Mouse (Mus musculus) lung, embryonic 14.5 days (tissue): ENCODE measurements around the gene Celf3. TPM values are rescaled to one million over a fixed set of nuclear protein-coding genes. Genes with fewer than 3 reads are reported as not detected.

Source experiments
- ATAC-seq: fragments of 200-750 bp; cut with Nextera tagmentation; 2 replicates; pipeline ENCODE4 v1.8.0; 2017; ENCODE audit warnings: mild to moderate bottlenecking, moderate TSS enrichment, moderate library complexity; ENCODE audit not compliant: insufficient read depth
- DNase-seq: peaks from one replicate; pipeline ENCODE4 v3.0.0-alpha.2; 2015
- H3K27ac ChIP-seq: fragments of 300-500 bp; sonication (generic); 2 replicates; pipeline ENCODE4 v1.5.1; 2014; ENCODE audit warnings: low read depth, mild to moderate bottlenecking, moderate library complexity
- H3K27me3 ChIP-seq: fragments of 300-500 bp; sonication (generic); 2 replicates; pipeline ENCODE4 v1.6.1; 2014; ENCODE audit warnings: low read length, control low read depth; ENCODE audit not compliant: insufficient read depth
- H3K36me3 ChIP-seq: fragments of 300-500 bp; sonication (generic); 2 replicates; pipeline ENCODE4 v1.6.1; 2014; ENCODE audit warnings: control low read depth; ENCODE audit not compliant: insufficient read depth
- H3K4me1 ChIP-seq: fragments of 300-500 bp; sonication (generic); 2 replicates; pipeline ENCODE4 v1.6.1; 2014; ENCODE audit warnings: antibody characterized with exemption, control low read depth; ENCODE audit not compliant: insufficient read depth
- H3K4me2 ChIP-seq: fragments of 300-500 bp; sonication (generic); 2 replicates; pipeline ENCODE4 v1.6.1; 2014; ENCODE audit warnings: mild to moderate bottlenecking
- H3K4me3 ChIP-seq: fragments of 300-500 bp; sonication (generic); 2 replicates; pipeline ENCODE4 v1.5.1; 2014; ENCODE audit warnings: low read depth, low read length
- H3K9ac ChIP-seq: fragments of 300-500 bp; sonication (generic); 2 replicates; pipeline ENCODE4 v1.6.1; 2014
- H3K9me3 ChIP-seq: fragments of 300-500 bp; sonication (generic); 2 replicates; pipeline ENCODE4 v1.6.1; 2016; ENCODE audit warnings: low read depth, low read length, control low read depth
- CTCF ChIP-seq: IDR thresholded peaks from 2 replicates; pipeline ENCODE4 v1.5.1; 2016; ENCODE audit warnings: antibody characterized with exemption, low read depth
- WGBS: fragments of 180-500 bp; shearing (Covaris S2); extraction: QIAGEN DNeasy Blood & Tissue Kit; methylation state at CpG from one replicate; pipeline ENCODE4 v1.1.7; 2014; 5-methylcytosine and 5-hydroxymethylcytosine counted together
- polyA plus RNA-seq: library from polyadenylated mRNA; unstranded; fragments of >200 nt; fragmentation: Nextera tagmentation; extraction: Ambion mirVana; gene quantifications from 2 replicates; pipeline ENCODE4 v1.2.1, GENCODE M21; 2014

Celf3 gene
- polyA plus RNA-seq, 1 experiment from 2014 or later: 0.99 TPM

- no peak for TF ChIP-seq CTCF
- H3K36me3 ChIP-seq: peaks cover 45% of the 10 kb centered on the region; the same call in 1 of the 2 replicates
- H3K27me3 ChIP-seq: no peaks in the 10 kb centered on the region
- no peak for ATAC-seq
- no peak overlapping the region for H3K4me2 ChIP-seq
- WGBS: 73% methylated on average over 4 of the region's 4 CpGs
- no peaks in the 10 kb centered on the region for H3K9me3 ChIP-seq
- H3K27ac ChIP-seq: no peak overlapping the region
- DNase-seq: no peak
- no peak overlapping the region for H3K9ac ChIP-seq
- H3K4me3 ChIP-seq: no peak overlapping the region
- no peaks in the 10 kb centered on the region for H3K4me1 ChIP-seq
Observed at GRCm38 (mm10) chr3:94497162-94497561, 19.1 kb downstream of the Celf3 start.

GRCm38 (mm10) chr3:94502243-94502642 lies 24.1 kb downstream of the Celf3 start:
- Histone ChIP-seq H3K4me3 (no peak overlapping the region), H3K4me2 (no peak overlapping the region), H3K9ac (no peak overlapping the region), H3K27me3 (no peaks in the 10 kb centered on the region), H3K27ac (no peak overlapping the region), H3K4me1 (no peaks in the 10 kb centered on the region), H3K9me3 (no peaks in the 10 kb centered on the region), H3K36me3 (peaks cover 42% of the 10 kb centered on the region; the same call in 1 of the 2 replicates)
- DNase-seq (peak; percentile 59), ATAC-seq (no peak)
- TF ChIP-seq CTCF: peak; percentile 74
- WGBS: 76% methylated on average over 3 of the region's 3 CpGs

GRCm38 (mm10) chr3:94506664-94507063 lies 28.6 kb downstream of the Celf3 start:
- H3K4me2 ChIP-seq: no peak overlapping the region
- no peaks in the 10 kb centered on the region for H3K4me1 ChIP-seq
- no peak overlapping the region for H3K4me3 ChIP-seq
- no peaks in the 10 kb centered on the region for H3K9me3 ChIP-seq
- H3K36me3 ChIP-seq: peaks cover 45% of the 10 kb centered on the region
- DNase-seq (peak; percentile 49), ATAC-seq (no peak)
- 94% methylated on average over 1 of the region's 1 CpGs for WGBS
- H3K9ac ChIP-seq: no peak overlapping the region
- no peaks in the 10 kb centered on the region for H3K27me3 ChIP-seq
- H3K27ac ChIP-seq: no peak overlapping the region
- peak; percentile 35 for TF ChIP-seq CTCF

- H3K4me3 ChIP-seq: no peak overlapping the region
- no peak overlapping the region for H3K4me2 ChIP-seq
- H3K4me1 ChIP-seq: no peaks in the 10 kb centered on the region
- ATAC-seq: no peak
- no peaks in the 10 kb centered on the region for H3K9me3 ChIP-seq
- H3K36me3 ChIP-seq: peaks cover 39% of the 10 kb centered on the region
- no peak for DNase-seq
- no peak overlapping the region for H3K9ac ChIP-seq
- no peak for TF ChIP-seq CTCF
- no peak overlapping the region for H3K27ac ChIP-seq
- H3K27me3 ChIP-seq: no peaks in the 10 kb centered on the region
- WGBS: 62% methylated on average over 2 of the region's 2 CpGs
Observed at GRCm38 (mm10) chr3:94526731-94527130, 48.6 kb downstream of the Celf3 start.

- H3K9ac ChIP-seq: no peak overlapping the region
- H3K27me3 ChIP-seq: no peaks in the 10 kb centered on the region
- ATAC-seq: no peak
- H3K4me3 ChIP-seq: no peak overlapping the region
- DNase-seq: peak; percentile 60
- H3K4me2 ChIP-seq: no peak overlapping the region
- no peak overlapping the region for H3K27ac ChIP-seq
- no peaks in the 10 kb centered on the region for H3K9me3 ChIP-seq
- TF ChIP-seq CTCF: peak; percentile 60
- no peaks in the 10 kb centered on the region for H3K4me1 ChIP-seq
- peaks cover 15% of the 10 kb centered on the region for H3K36me3 ChIP-seq
Observed at GRCm38 (mm10) chr3:94533968-94534367, 55.9 kb downstream of the Celf3 start.

DNA sequence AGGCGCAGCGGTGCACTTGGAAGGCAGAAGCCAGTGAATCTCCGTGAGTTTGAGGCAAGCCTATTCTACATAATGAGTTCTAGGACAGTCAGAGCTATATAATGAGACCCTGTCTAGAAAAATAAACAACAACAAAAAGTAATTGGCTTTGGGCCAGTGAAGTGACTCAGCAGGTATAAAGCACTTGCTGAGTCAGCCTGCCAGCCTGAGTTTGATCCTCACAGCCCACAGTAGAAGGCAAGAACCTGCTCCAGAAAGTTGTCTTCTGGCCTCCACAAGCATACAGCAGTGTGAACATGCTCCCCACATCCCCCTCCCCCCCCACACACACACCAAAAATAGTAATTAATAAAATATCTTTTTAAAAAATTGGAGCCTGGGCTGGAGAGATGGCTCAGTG lies 59.1 kb downstream of the Celf3 start:
- Histone ChIP-seq H3K4me3 (no peak overlapping the region), H3K4me2 (no peak overlapping the region), H3K9me3 (no peaks in the 10 kb centered on the region), H3K4me1 (no peaks in the 10 kb centered on the region), H3K9ac (no peak overlapping the region), H3K27ac (no peak overlapping the region), H3K27me3 (no peaks in the 10 kb centered on the region), H3K36me3 (no peaks in the 10 kb centered on the region)
- 89% methylated on average over 3 of the region's 3 CpGs for WGBS
- no peak for TF ChIP-seq CTCF
- peak; percentile 6 for DNase-seq
- ATAC-seq: no peak

Other genes starting within 250 kb of the Celf3 start
- gene Gm4778, start 214.3 kb upstream of the Celf3 start, polyA plus RNA-seq: not detected in 2 replicates
- 9.7 and 9.8 TPM in 2 replicates for gene Them4, start 168.2 kb upstream of the Celf3 start, polyA plus RNA-seq
- 0.43 TPM in 1 of 2 replicates, not detected in the other for gene Them5, start 136.2 kb upstream of the Celf3 start, polyA plus RNA-seq
- 0.74 and 1.2 TPM in 2 replicates for gene C2cd4d, start 115.9 kb upstream of the Celf3 start, polyA plus RNA-seq
- 4.7 and 5.4 TPM in 2 replicates for gene Rorc, start 105.5 kb upstream of the Celf3 start, polyA plus RNA-seq
- gene Lingo4, start 79.8 kb upstream of the Celf3 start, polyA plus RNA-seq: 0.08 and 0.11 TPM in 2 replicates
- 8.8 and 10.0 TPM in 2 replicates for gene Tdrkh, start 65.0 kb upstream of the Celf3 start, polyA plus RNA-seq
- 64.6 and 66.0 TPM in 2 replicates for gene Mrpl9, start 35.0 kb upstream of the Celf3 start, polyA plus RNA-seq
- gene Oaz3, start 34.4 kb upstream of the Celf3 start, polyA plus RNA-seq: 0.29 TPM in 1 of 2 replicates, not detected in the other
- gene Riiad1, start 2.0 kb downstream of the Celf3 start, polyA plus RNA-seq: 2.0 and 2.5 TPM in 2 replicates
- 38.7 and 40.4 TPM in 2 replicates for gene Snx27, start 104.4 kb downstream of the Celf3 start, polyA plus RNA-seq
- gene Gm10972, start 164.8 kb downstream of the Celf3 start, polyA plus RNA-seq: not detected in 2 replicates
- gene Tuft1, start 180.6 kb downstream of the Celf3 start, polyA plus RNA-seq: 8.2 and 8.8 TPM in 2 replicates
- gene Selenbp2, start 215.3 kb downstream of the Celf3 start, polyA plus RNA-seq: 4.2 and 4.9 TPM in 2 replicates